Mouse (Mus musculus): ENCODE results near the gene Maf. TPM values are rescaled to one million over a fixed set of nuclear protein-coding genes. Genes with fewer than 3 reads are reported as not detected.

Maf gene
- polyA plus RNA-seq, 1 experiment from 2014 or later = 2.2 TPM

- Histone ChIP-seq H3K4me1 (no peaks in the 10 kb centered on the region), H3K9me3 (replicated peaks) (no peaks in the 10 kb centered on the region), H3K36me3 (no peaks in the 10 kb centered on the region), H3K27ac (replicated peaks) (no peak overlapping the region), H3K4me3 (no peak overlapping the region), H3K27me3 (ENCODE audit: low read depth, poor library complexity, severe bottlenecking) (no peaks in the 10 kb centered on the region)
- DNase-seq (ENCODE audit: low spot score) = no peak
- 81% methylated on average over 4 of the region's 4 CpGs for WGBS
Observed at GRCm38 (mm10) chr8:115726231-115726630, 18.6 kb upstream of the Maf start.

DNA sequence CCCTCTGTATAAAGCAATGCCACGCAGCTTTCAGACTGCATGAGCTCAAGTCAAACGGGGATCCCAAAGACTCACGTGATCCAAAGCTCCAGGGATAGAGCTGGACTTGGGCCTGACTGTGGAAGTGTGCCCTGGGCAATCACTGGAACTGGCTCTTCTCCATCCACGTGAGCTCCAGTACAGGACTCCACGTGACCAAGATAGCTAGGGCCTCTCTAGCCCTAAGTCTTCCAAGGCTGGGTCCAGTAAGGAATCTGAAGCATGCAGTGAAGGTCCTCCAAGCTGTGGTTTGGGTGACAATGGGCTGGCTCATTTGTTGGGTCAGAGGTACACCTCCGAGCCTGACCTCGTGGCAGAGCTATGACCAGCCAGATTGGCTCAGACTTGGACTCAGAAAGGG lies 11.5 kb upstream of the Maf start:
- Histone ChIP-seq H3K4me3 (no peak overlapping the region), H3K9me3 (replicated peaks) (no peaks in the 10 kb centered on the region), H3K27ac (replicated peaks) (no peak overlapping the region), H3K36me3 (no peaks in the 10 kb centered on the region), H3K27me3 (ENCODE audit: low read depth, poor library complexity, severe bottlenecking) (peaks cover 6% of the 10 kb centered on the region), H3K4me1 (peaks cover 8% of the 10 kb centered on the region; the same call in 1 of the 2 replicates)
- WGBS = 81% methylated on average over 7 of the region's 7 CpGs
- no peak for DNase-seq (ENCODE audit: low spot score)

GRCm38 (mm10) chr8:115718621-115719020 lies 11.0 kb upstream of the Maf start:
- peaks cover 12% of the 10 kb centered on the region for H3K4me1 ChIP-seq
- H3K4me3 ChIP-seq = no peak overlapping the region
- DNase-seq (ENCODE audit: low spot score) = no peak
- H3K27ac ChIP-seq (replicated peaks) = no peak overlapping the region
- no peaks in the 10 kb centered on the region for H3K36me3 ChIP-seq
- peaks cover 7% of the 10 kb centered on the region for H3K27me3 ChIP-seq (ENCODE audit: low read depth, poor library complexity, severe bottlenecking)
- no peaks in the 10 kb centered on the region for H3K9me3 ChIP-seq (replicated peaks)
- 93% methylated on average over 6 of the region's 6 CpGs for WGBS

- Histone ChIP-seq H3K4me3 (no peak overlapping the region), H3K4me1 (peaks cover 35% of the 10 kb centered on the region), H3K9me3 (replicated peaks) (no peaks in the 10 kb centered on the region), H3K36me3 (no peaks in the 10 kb centered on the region), H3K27ac (replicated peaks) (no peak overlapping the region), H3K27me3 (ENCODE audit: low read depth, poor library complexity, severe bottlenecking) (peaks cover 41% of the 10 kb centered on the region)
- WGBS = 90% methylated on average over 4 of the region's 4 CpGs
- DNase-seq (ENCODE audit: low spot score) = no peak
Observed at GRCm38 (mm10) chr8:115715262-115715661, 7.7 kb upstream of the Maf start.

DNA sequence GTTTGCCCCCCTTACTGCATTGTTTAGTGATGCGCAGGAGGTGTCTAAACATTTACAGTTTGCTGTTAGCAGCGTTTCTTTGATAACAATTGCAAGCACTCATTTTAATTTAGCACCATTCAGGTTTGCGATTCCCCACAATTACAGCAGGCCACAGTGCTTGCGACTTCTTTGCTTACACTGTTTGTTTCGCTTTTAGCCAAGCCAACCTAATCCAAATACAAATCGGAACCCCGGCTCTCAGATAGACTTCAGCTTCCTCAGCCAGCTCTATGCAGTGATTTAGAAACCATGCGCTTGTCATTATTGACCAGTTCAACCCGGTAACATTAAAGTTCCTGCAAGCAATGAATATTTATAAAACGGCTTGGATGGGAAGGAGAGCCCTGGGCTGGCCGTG lies 3.5 kb upstream of the Maf start:
- 79% methylated on average over 11 of the region's 11 CpGs for WGBS
- Histone ChIP-seq H3K9me3 (replicated peaks) (no peaks in the 10 kb centered on the region), H3K4me1 (peaks cover 63% of the 10 kb centered on the region)

GRCm38 (mm10) chr8:115709931-115710330 lies 2.3 kb upstream of the Maf start:
- Histone ChIP-seq H3K4me1 (peaks cover 73% of the 10 kb centered on the region), H3K27ac (replicated peaks) (no peak overlapping the region), H3K9me3 (replicated peaks) (no peaks in the 10 kb centered on the region), H3K27me3 (ENCODE audit: low read depth, poor library complexity, severe bottlenecking) (peaks cover 64% of the 10 kb centered on the region), H3K36me3 (no peaks in the 10 kb centered on the region), H3K4me3 (no peak overlapping the region)
- 73% methylated on average over 8 of the region's 8 CpGs for WGBS
- no peak for DNase-seq (ENCODE audit: low spot score)

More for the DNA sequence above, 3.5 kb upstream of the Maf start:
- Histone ChIP-seq H3K27ac (replicated peaks) (no peak overlapping the region), H3K36me3 (no peaks in the 10 kb centered on the region), H3K4me3 (no peak overlapping the region), H3K27me3 (ENCODE audit: low read depth, poor library complexity, severe bottlenecking) (peaks cover 57% of the 10 kb centered on the region)
- no peak for DNase-seq (ENCODE audit: low spot score)

GRCm38 (mm10) chr8:115708936-115709780 lies 1.6 kb upstream of the Maf start:
- H3K9me3 ChIP-seq (replicated peaks) = no peaks in the 10 kb centered on the region
- WGBS = 1% methylated on average over 19 of the region's 19 CpGs
- H3K27ac ChIP-seq (replicated peaks) = no peak overlapping the region
- peak; percentile 80 for DNase-seq (ENCODE audit: low spot score)
- H3K4me3 ChIP-seq = peak overlapping the region; percentile 76
- no peaks in the 10 kb centered on the region for H3K36me3 ChIP-seq
- H3K4me1 ChIP-seq = peaks cover 70% of the 10 kb centered on the region
- peaks cover 68% of the 10 kb centered on the region for H3K27me3 ChIP-seq (ENCODE audit: low read depth, poor library complexity, severe bottlenecking)

DNA sequence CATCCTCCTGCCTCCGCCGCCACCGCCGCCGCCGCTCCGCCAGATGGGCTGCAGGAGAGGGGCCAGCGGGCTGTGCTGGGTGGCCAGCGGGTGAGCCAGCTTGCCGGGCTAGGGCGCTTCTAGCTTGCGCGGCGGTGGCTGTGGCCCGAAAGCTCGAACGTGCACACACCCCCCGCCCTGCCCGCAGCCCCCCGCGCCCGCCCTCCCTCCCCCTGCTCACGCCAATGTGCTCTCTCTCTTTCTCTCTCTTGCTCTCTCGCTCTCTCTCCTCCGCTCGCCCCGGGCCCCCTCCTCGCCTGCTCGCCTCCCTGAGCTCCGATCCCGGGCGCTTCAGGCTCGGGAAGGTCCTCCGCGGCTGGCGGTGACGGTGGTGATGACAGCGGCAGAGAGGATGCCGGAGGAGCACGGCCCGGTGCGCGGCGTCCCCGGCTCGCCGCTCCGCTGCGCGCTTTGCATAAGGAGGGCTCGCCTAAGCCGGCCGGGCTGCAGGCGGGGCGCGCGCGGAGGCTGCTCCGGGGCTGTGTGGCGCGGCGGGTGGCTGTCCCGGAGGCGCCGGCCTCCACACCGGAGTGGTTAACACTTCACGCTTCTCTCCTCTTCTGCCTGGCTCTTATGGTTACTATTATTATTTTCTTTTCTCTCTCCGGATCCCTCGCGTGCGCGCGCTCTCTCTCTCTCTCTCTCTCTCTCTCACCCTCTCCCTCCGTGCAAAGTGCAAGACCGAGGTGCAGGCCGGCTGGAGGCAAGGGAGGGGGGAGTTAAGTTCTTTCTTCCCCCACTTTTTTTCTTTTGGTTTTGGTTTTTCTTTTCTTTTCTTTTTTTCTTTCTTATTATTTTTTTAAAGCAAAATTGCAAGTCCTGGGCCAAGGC lies 498 bp downstream of the Maf start:
- peak overlapping the region; percentile 76 for H3K4me3 ChIP-seq
- peaks cover 67% of the 10 kb centered on the region for H3K27me3 ChIP-seq (ENCODE audit: low read depth, poor library complexity, severe bottlenecking)
- peaks cover 52% of the 10 kb centered on the region for H3K4me1 ChIP-seq
- DNase-seq (ENCODE audit: low spot score) = peak; percentile 80
- no peaks in the 10 kb centered on the region for H3K36me3 ChIP-seq
- under 1% methylated on average over 42 of the region's 76 CpGs for WGBS
- no peaks in the 10 kb centered on the region for H3K9me3 ChIP-seq (replicated peaks)
- peak overlapping the region; percentile 83 for H3K27ac ChIP-seq (replicated peaks)

DNA sequence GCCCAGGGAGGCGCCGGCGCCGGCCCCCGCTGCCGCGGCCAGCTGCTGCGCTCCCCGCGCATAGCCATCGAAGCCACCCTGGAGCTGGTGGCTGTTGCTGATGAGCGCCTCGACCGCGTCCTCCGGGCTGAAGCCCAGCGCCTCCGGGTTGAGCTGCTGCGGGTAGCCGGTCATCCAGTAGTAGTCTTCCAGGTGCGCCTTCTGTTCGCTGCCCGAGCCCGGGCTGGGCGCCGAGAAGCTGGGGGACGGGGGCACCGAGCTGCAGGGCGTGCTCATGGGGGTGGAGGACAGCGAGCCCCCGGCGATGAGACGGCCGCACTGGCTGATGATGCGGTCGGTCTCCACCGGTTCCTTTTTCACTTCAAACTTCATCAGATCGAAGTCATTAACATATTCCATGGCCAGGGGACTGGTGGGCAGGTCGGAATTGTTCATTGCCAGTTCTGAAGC lies 1.2 kb downstream of the Maf start:
- under 1% methylated on average over 39 of the region's 39 CpGs for WGBS
- H3K27me3 ChIP-seq (ENCODE audit: low read depth, poor library complexity, severe bottlenecking) = peaks cover 65% of the 10 kb centered on the region

DNA sequence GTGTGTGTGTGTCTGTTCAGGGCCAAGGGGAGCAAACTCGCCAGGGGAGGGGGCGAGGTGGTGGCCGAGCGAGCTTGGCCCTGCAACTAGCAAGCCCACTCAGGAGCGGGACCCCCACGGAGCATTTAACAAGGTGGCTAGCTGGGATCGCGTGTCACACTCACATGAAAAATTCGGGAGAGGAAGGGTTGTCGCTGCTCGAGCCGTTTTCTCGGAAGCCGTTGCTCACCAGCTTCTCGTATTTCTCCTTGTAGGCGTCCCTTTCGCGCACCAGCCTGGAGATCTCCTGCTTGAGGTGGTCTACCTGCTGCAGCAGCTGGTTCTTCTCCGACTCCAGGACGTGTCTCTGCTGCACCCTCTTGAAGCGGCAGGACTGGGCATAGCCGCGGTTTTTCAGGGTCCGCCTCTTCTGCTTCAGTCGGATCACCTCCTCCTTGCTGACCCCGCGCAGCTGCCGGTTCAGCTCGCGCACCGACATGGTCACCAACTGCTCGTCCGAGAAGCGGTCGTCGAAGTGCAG lies 1.9 kb downstream of the Maf start:
- WGBS = under 1% methylated on average over 34 of the region's 36 CpGs
- no peaks in the 10 kb centered on the region for H3K36me3 ChIP-seq
- peaks cover 43% of the 10 kb centered on the region for H3K4me1 ChIP-seq
- peak overlapping the region; percentile 83 for H3K27ac ChIP-seq (replicated peaks)
- H3K9me3 ChIP-seq (replicated peaks) = no peaks in the 10 kb centered on the region
- peaks cover 58% of the 10 kb centered on the region for H3K27me3 ChIP-seq (ENCODE audit: low read depth, poor library complexity, severe bottlenecking)
- peak overlapping the region; percentile 76 for H3K4me3 ChIP-seq
- DNase-seq (ENCODE audit: low spot score) = peak; percentile 70

More for the DNA sequence above, 1.2 kb downstream of the Maf start:
- DNase-seq (ENCODE audit: low spot score) = peak; percentile 63
- H3K36me3 ChIP-seq = no peaks in the 10 kb centered on the region
- peak overlapping the region; percentile 83 for H3K27ac ChIP-seq (replicated peaks)
- H3K4me3 ChIP-seq = peak overlapping the region; percentile 76
- H3K4me1 ChIP-seq = peaks cover 49% of the 10 kb centered on the region
- no peaks in the 10 kb centered on the region for H3K9me3 ChIP-seq (replicated peaks)

GRCm38 (mm10) chr8:115703056-115703455 lies 4.5 kb downstream of the Maf start:
- H3K36me3 ChIP-seq = no peaks in the 10 kb centered on the region
- no peak for DNase-seq (ENCODE audit: low spot score)
- no peaks in the 10 kb centered on the region for H3K9me3 ChIP-seq (replicated peaks)
- 92% methylated on average over 4 of the region's 4 CpGs for WGBS
- peaks cover 65% of the 10 kb centered on the region for H3K27me3 ChIP-seq (ENCODE audit: low read depth, poor library complexity, severe bottlenecking)
- H3K4me1 ChIP-seq = peaks cover 30% of the 10 kb centered on the region
- no peak overlapping the region for H3K27ac ChIP-seq (replicated peaks)
- H3K4me3 ChIP-seq = no peak overlapping the region

GRCm38 (mm10) chr8:115701001-115701400 lies 6.6 kb downstream of the Maf start:
- DNase-seq (ENCODE audit: low spot score) = no peak
- 88% methylated on average over 5 of the region's 5 CpGs for WGBS

More at GRCm38 (mm10) chr8:115701001-115701400, 6.6 kb downstream of the Maf start:
- Histone ChIP-seq H3K4me3 (no peak overlapping the region), H3K4me1 (peaks cover 32% of the 10 kb centered on the region), H3K9me3 (replicated peaks) (no peaks in the 10 kb centered on the region), H3K36me3 (no peaks in the 10 kb centered on the region), H3K27ac (replicated peaks) (no peak overlapping the region), H3K27me3 (ENCODE audit: low read depth, poor library complexity, severe bottlenecking) (peaks cover 65% of the 10 kb centered on the region)
